Mouse (Mus musculus): ENCODE data around the gene Kmt2e. TPM values are rescaled to one million over a fixed set of nuclear protein-coding genes. Genes with fewer than 3 reads are reported as not detected.

Kmt2e gene
- total RNA-seq, 1 experiment: 9.1 TPM

DNA sequence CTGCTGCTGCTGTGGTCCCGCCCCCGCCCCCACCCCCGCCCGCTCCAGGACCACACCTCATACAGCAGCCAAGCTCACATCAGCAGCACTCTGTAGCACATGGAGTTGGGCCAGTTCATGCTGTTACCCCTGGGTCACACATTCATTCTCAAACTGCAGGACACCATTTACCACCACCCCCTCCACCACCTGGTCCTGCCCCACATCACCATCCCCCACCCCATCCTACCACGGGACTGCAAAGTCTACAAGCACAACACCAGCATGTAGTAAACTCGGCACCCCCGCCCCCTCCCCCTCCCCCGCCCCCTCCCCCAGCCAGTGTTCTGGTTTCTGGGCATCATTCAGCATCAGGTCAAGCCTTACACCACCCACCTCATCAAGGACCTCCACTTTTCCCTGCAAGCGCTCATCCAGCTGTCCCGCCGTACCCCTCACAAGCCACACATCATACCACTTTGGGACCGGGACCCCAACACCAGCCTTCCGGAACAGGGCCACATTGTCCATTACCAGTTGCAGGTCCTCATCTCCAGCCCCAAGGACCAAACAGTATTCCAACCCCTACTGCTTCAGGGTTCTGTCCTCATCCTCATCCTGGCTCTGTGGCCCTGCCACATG is 68.2 kb downstream of the Kmt2e start:
- no peak overlapping the region for H3K9ac ChIP-seq (ENCODE audit: insufficient read depth, low read depth, low read length, poor library complexity, severe bottlenecking)
- in situ Hi-C loops (cut with MboI; ENCODE audit: low sequenced_read_pairs in 2 of 2, unreplicated experiment in 2 of 2): no loop called here
- no peaks in the 10 kb centered on the region for H3K9me3 ChIP-seq (ENCODE audit: control insufficient read depth, insufficient read depth, low read depth, low read length)
- no peak for DNase-seq (ENCODE audit: low read depth, low spot score)
- H3K27ac ChIP-seq (ENCODE audit: insufficient read depth, low read depth, low read length, poor library complexity, severe bottlenecking): no peak overlapping the region; the same call in 1 of the 2 replicates
- peak overlapping the region in 1 of 2 experiments; percentile 1; a peak in 2 of 4 replicates for H3K4me3 ChIP-seq (ENCODE audit: insufficient read depth in 1 of 2, low read depth in 1 of 2, low read length in 2 of 2, poor library complexity in 1 of 2, severe bottlenecking in 1 of 2)
- H3K4me1 ChIP-seq (ENCODE audit: control insufficient read depth in 2 of 2, insufficient read depth in 2 of 2, low read length in 2 of 2, poor library complexity in 1 of 2): peaks cover 2 to 14% of the 10 kb centered on the region in 2 experiments; a peak in 2 of 4 replicates
- H3K36me3 ChIP-seq (ENCODE audit: control insufficient read depth, insufficient read depth, low read length, poor library complexity, severe bottlenecking): peaks cover 20% of the 10 kb centered on the region
- TF ChIP-seq HCFC1 (IDR thresholded peaks at IDR 0.05; ENCODE audit: borderline replicate concordance, insufficient read depth, low read length) (no peak), ZNF384 (IDR thresholded peaks at IDR 0.05; ENCODE audit: low read depth, low read length) (no peak), ZC3H11A (IDR thresholded peaks at IDR 0.05; ENCODE audit: borderline replicate concordance, low read depth, low read length) (no peak), CHD2 (IDR thresholded peaks at IDR 0.05; ENCODE audit: low read depth, low read length) (no peak), MAFK (IDR thresholded peaks at IDR 0.05; ENCODE audit: insufficient read depth, low read depth, low read length) (no peak)

DNA sequence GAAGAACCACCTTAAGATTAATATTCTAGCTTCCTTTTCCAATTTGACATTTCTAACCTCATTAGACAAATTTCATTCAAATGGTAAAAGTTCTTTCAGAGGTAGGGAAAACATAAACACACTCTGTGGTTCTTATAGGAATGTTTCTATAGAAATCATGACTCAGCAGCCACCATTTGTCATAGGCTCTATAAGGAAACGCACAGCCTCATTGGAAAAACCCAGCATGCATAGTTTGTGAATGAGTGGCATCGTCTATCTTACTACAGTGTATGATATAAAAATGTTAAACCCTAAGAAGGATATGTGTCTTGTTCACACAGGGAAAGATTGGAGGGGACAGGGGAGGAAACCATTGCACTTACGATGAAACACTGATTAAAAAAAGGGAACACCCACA is 71.3 kb downstream of the Kmt2e start:
- Histone ChIP-seq H3K27ac (ENCODE audit: insufficient read depth, low read depth, low read length, poor library complexity, severe bottlenecking) (no peak overlapping the region), H3K9ac (ENCODE audit: insufficient read depth, low read depth, low read length, poor library complexity, severe bottlenecking) (no peak overlapping the region), H3K4me3 (ENCODE audit: insufficient read depth in 1 of 2, low read depth in 1 of 2, low read length in 2 of 2, poor library complexity in 1 of 2, severe bottlenecking in 1 of 2) (no peak overlapping the region), H3K36me3 (ENCODE audit: control insufficient read depth, insufficient read depth, low read length, poor library complexity, severe bottlenecking) (peaks cover 15% of the 10 kb centered on the region), H3K9me3 (ENCODE audit: control insufficient read depth, insufficient read depth, low read depth, low read length) (no peaks in the 10 kb centered on the region), H3K4me1 (ENCODE audit: control insufficient read depth in 2 of 2, insufficient read depth in 2 of 2, low read length in 2 of 2, poor library complexity in 1 of 2) (peaks cover 3 to 13% of the 10 kb centered on the region in 2 experiments; a peak in 3 of 4 replicates)
- in situ Hi-C loops (cut with MboI; ENCODE audit: low sequenced_read_pairs in 2 of 2, unreplicated experiment in 2 of 2): no loop called here
- no peak for TF ChIP-seq HCFC1 (IDR thresholded peaks at IDR 0.05; ENCODE audit: borderline replicate concordance, insufficient read depth, low read length)
- no peak; the same call in 1 of the 2 replicates for TF ChIP-seq MAFK (IDR thresholded peaks at IDR 0.05; ENCODE audit: insufficient read depth, low read depth, low read length)
- no peak for TF ChIP-seq ZC3H11A (IDR thresholded peaks at IDR 0.05; ENCODE audit: borderline replicate concordance, low read depth, low read length)
- no peak for TF ChIP-seq CHD2 (IDR thresholded peaks at IDR 0.05; ENCODE audit: low read depth, low read length)
- TF ChIP-seq ZNF384 (IDR thresholded peaks at IDR 0.05; ENCODE audit: low read depth, low read length): no peak
- DNase-seq (ENCODE audit: low read depth, low spot score): no peak

DNA sequence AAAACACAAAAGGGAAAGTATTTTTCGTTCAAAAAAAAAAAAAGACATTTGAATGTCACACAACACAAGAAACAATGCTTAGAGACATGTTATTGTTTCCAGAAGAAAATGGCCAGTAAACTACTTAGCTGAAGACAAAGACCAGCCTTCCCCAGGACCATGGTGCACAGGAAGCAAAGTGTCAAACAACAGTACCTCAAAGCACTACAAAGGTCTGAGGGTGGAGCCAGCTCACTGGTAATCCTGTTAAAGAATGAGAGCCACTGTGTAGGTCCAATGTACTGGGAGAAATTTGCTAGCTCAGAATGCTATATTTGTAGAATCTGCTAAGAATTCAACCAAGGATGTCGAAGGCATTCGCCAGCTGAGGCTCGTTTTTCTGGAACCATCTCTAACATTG is 73.0 kb downstream of the Kmt2e start:
- DNase-seq (ENCODE audit: low read depth, low spot score): no peak
- in situ Hi-C loops (cut with MboI; ENCODE audit: low sequenced_read_pairs in 2 of 2, unreplicated experiment in 2 of 2): no loop called here
- no peaks in the 10 kb centered on the region for H3K9me3 ChIP-seq (ENCODE audit: control insufficient read depth, insufficient read depth, low read depth, low read length)
- peaks cover 3 to 6% of the 10 kb centered on the region in 2 experiments; a peak in 3 of 4 replicates for H3K4me1 ChIP-seq (ENCODE audit: control insufficient read depth in 2 of 2, insufficient read depth in 2 of 2, low read length in 2 of 2, poor library complexity in 1 of 2)
- no peak overlapping the region for H3K4me3 ChIP-seq (ENCODE audit: insufficient read depth in 1 of 2, low read depth in 1 of 2, low read length in 2 of 2, poor library complexity in 1 of 2, severe bottlenecking in 1 of 2)
- no peak overlapping the region for H3K27ac ChIP-seq (ENCODE audit: insufficient read depth, low read depth, low read length, poor library complexity, severe bottlenecking)
- no peak for TF ChIP-seq HCFC1 (IDR thresholded peaks at IDR 0.05; ENCODE audit: borderline replicate concordance, insufficient read depth, low read length)
- H3K9ac ChIP-seq (ENCODE audit: insufficient read depth, low read depth, low read length, poor library complexity, severe bottlenecking): no peak overlapping the region
- peaks cover 5% of the 10 kb centered on the region; the same call in 1 of the 2 replicates for H3K36me3 ChIP-seq (ENCODE audit: control insufficient read depth, insufficient read depth, low read length, poor library complexity, severe bottlenecking)

DNA sequence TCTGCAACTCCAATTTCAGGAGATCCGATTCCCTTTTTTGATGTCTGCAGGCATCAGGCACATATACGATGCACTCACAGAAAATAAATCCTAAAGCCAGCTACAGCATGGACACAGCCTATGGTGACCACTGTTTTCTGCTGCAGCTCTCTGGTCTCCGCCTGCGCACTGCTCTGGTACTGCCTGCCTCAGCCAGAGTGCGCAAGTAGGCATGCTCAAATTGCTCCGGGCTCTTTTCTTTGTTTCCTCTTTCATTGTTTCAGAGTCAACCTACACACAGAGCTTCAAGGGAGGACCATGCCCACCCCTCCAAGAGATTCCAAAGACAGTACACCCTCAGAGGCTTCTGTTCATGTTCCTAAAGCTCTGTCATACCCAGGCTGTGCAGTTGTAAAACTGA is 74.4 kb downstream of the Kmt2e start:
- TF ChIP-seq MAFK (IDR thresholded peaks at IDR 0.05; ENCODE audit: insufficient read depth, low read depth, low read length) (no peak), CHD2 (IDR thresholded peaks at IDR 0.05; ENCODE audit: low read depth, low read length) (no peak), ZNF384 (IDR thresholded peaks at IDR 0.05; ENCODE audit: low read depth, low read length) (no peak), HCFC1 (IDR thresholded peaks at IDR 0.05; ENCODE audit: borderline replicate concordance, insufficient read depth, low read length) (no peak), ZC3H11A (IDR thresholded peaks at IDR 0.05; ENCODE audit: borderline replicate concordance, low read depth, low read length) (no peak)
- Histone ChIP-seq H3K9me3 (ENCODE audit: control insufficient read depth, insufficient read depth, low read depth, low read length) (no peaks in the 10 kb centered on the region), H3K4me1 (ENCODE audit: control insufficient read depth in 2 of 2, insufficient read depth in 2 of 2, low read length in 2 of 2, poor library complexity in 1 of 2) (peaks cover 3 to 5% of the 10 kb centered on the region in 2 experiments; a peak in 3 of 4 replicates), H3K27ac (ENCODE audit: insufficient read depth, low read depth, low read length, poor library complexity, severe bottlenecking) (no peak overlapping the region), H3K36me3 (ENCODE audit: control insufficient read depth, insufficient read depth, low read length, poor library complexity, severe bottlenecking) (peaks cover 5% of the 10 kb centered on the region; the same call in 1 of the 2 replicates), H3K4me3 (ENCODE audit: insufficient read depth in 1 of 2, low read depth in 1 of 2, low read length in 2 of 2, poor library complexity in 1 of 2, severe bottlenecking in 1 of 2) (no peak overlapping the region), H3K9ac (ENCODE audit: insufficient read depth, low read depth, low read length, poor library complexity, severe bottlenecking) (no peak overlapping the region)
- in situ Hi-C loops (cut with MboI; ENCODE audit: low sequenced_read_pairs in 2 of 2, unreplicated experiment in 2 of 2): no loop called here
- peak; percentile 47 for DNase-seq (ENCODE audit: low read depth, low spot score)

All from ES-E14 (cell line).